Mouse (Mus musculus) midbrain, postnatal 0 days (tissue): ENCODE results near the gene Gtf2h3. TPM values are rescaled to one million over a fixed set of nuclear protein-coding genes. Genes with fewer than 3 reads are reported as not detected.
A peak's percentile ranks its signal among the peaks of the same experiment; 100 is the strongest.

ENCODE experiments used
- ATAC-seq: fragments of 200-750 bp; cut with Nextera tagmentation; 2 replicates; pipeline ENCODE4 v1.8.0; 2017; ENCODE audit warnings: moderate number of reproducible peaks, mild to moderate bottlenecking, moderate TSS enrichment, moderate library complexity; ENCODE audit not compliant: low FRiP score
- DNase-seq: peaks from one replicate; pipeline ENCODE4 v3.0.0-alpha.2; 2015; ENCODE audit warnings: low spot score
- H3K27ac ChIP-seq: fragments of 300-500 bp; sonication (generic); 2 replicates; pipeline ENCODE4 v1.5.1; 2014; ENCODE audit warnings: low read depth, mild to moderate bottlenecking, low read length, mixed read lengths
- H3K27me3 ChIP-seq: fragments of 300-500 bp; sonication (generic); 2 replicates; pipeline ENCODE4 v1.6.1; 2014; ENCODE audit warnings: low read length, control low read depth, mixed read lengths; ENCODE audit not compliant: insufficient read depth
- H3K36me3 ChIP-seq: fragments of 300-500 bp; sonication (generic); 2 replicates; pipeline ENCODE4 v1.6.1; 2014; ENCODE audit warnings: low read length, control low read depth, mixed read lengths; ENCODE audit not compliant: insufficient read depth
- H3K4me1 ChIP-seq: fragments of 300-500 bp; sonication (generic); 2 replicates; pipeline ENCODE4 v1.6.1; 2014; ENCODE audit warnings: mild to moderate bottlenecking, control low read depth, antibody characterized with exemption, low read length, mixed read lengths; ENCODE audit not compliant: insufficient read depth
- H3K4me2 ChIP-seq: fragments of 300-500 bp; sonication (generic); 2 replicates; pipeline ENCODE4 v1.6.1; 2014; ENCODE audit warnings: low read depth, mild to moderate bottlenecking, low read length, mixed read lengths; ENCODE audit not compliant: poor library complexity, severe bottlenecking
- H3K4me3 ChIP-seq: fragments of 300-500 bp; sonication (generic); 2 replicates; pipeline ENCODE4 v1.5.1; 2014; ENCODE audit warnings: low read depth, mild to moderate bottlenecking, low read length, moderate library complexity
- H3K9ac ChIP-seq: fragments of 300-500 bp; sonication (generic); replicated peaks from 2 replicates; pipeline ENCODE4 v1.6.1; 2014; ENCODE audit warnings: mild to moderate bottlenecking, low read length, moderate library complexity, mixed read lengths; ENCODE audit not compliant: poor library complexity, severe bottlenecking
- H3K9me3 ChIP-seq: fragments of 300-500 bp; sonication (generic); 2 replicates; pipeline ENCODE4 v1.6.1; 2016; ENCODE audit warnings: low read length, control low read depth
- CTCF ChIP-seq: IDR thresholded peaks from 2 replicates; pipeline ENCODE4 v1.5.1; 2016; ENCODE audit warnings: antibody characterized with exemption, mild to moderate bottlenecking
- WGBS: fragments of 180-500 bp; shearing (Covaris S2); extraction: QIAGEN DNeasy Blood & Tissue Kit; methylation state at CpG from one replicate; pipeline ENCODE4 v1.1.7; 2014; 5-methylcytosine and 5-hydroxymethylcytosine counted together
- polyA plus RNA-seq: library from polyadenylated mRNA; unstranded; fragments of >200 nt; fragmentation: Nextera tagmentation; extraction: Ambion mirVana; gene quantifications from 2 replicates; pipeline ENCODE4 v1.2.1, GENCODE M21; 2015
- total RNA-seq: library from RNA; depleted of rRNA; stranded (reverse); fragments of >200 nt; gene quantifications from 2 replicates; pipeline ENCODE4 v1.2.3, GENCODE M21; 2014; rRNA removed

The Gtf2h3 gene
- 26.9 and 30.4 TPM in 2 replicates for total RNA-seq
- 24.6 and 27.1 TPM in 2 replicates for polyA plus RNA-seq

- peak; percentile 21; the same call in 1 of the 2 replicates for TF ChIP-seq CTCF
- peaks cover 37% of the 10 kb centered on the region for H3K36me3 ChIP-seq
These were observed at the start of gene Gtf2h3, which contains the start of gene Eif2b1 for GRCm38 (mm10) chr5:124578633-124579317. TSS of gene Gtf2h3 (plus strand) at chr5:124579140. TSS of gene Eif2b1 (minus strand) at chr5:124579131.

GRCm38 (mm10) chr5:124529191-124529651 lies 49.7 kb upstream of the Gtf2h3 start:
- H3K4me3 ChIP-seq = no peak overlapping the region
- peaks cover 9% of the 10 kb centered on the region for H3K4me1 ChIP-seq
- no peak for ATAC-seq
- 0 out of 2 replicates have a peak overlapping the region, but pooled peaks have one; percentile 1 for H3K27ac ChIP-seq
- 0 out of 2 replicates have a peak overlapping the region, but pooled peaks have one; percentile 0 for H3K9ac ChIP-seq
- DNase-seq = no peak
- WGBS = 56% methylated on average over 8 of the region's 8 CpGs
- no peak for TF ChIP-seq CTCF
- H3K9me3 ChIP-seq = no peaks in the 10 kb centered on the region
- peak overlapping the region; percentile 86 for H3K4me2 ChIP-seq
- H3K36me3 ChIP-seq = no peaks in the 10 kb centered on the region
- no peaks in the 10 kb centered on the region for H3K27me3 ChIP-seq

More at GRCm38 (mm10) chr5:124578633-124579317, at the start of gene Gtf2h3, which contains the start of gene Eif2b1:
- no peaks in the 10 kb centered on the region for H3K27me3 ChIP-seq
- H3K4me3 ChIP-seq = peak within 1 kb of the TSS; percentile 71
- peak; percentile 89 for ATAC-seq
- peak within 1 kb of the TSS; percentile 62 for H3K27ac ChIP-seq
- H3K9ac ChIP-seq = peak within 1 kb of the TSS; percentile 66
- WGBS = under 1% methylated on average over 51 of the region's 51 CpGs
- DNase-seq = peak; percentile 96
- peaks cover 11% of the 10 kb centered on the region for H3K4me1 ChIP-seq
- no peaks in the 10 kb centered on the region for H3K9me3 ChIP-seq
- H3K4me2 ChIP-seq = peak within 1 kb of the TSS; percentile 89

- DNase-seq (no peak), ATAC-seq (no peak)
- no peaks in the 10 kb centered on the region for H3K27me3 ChIP-seq
- peaks cover 9% of the 10 kb centered on the region for H3K4me1 ChIP-seq
- no peak overlapping the region for H3K27ac ChIP-seq
- H3K9ac ChIP-seq = 0 out of 2 replicates have a peak overlapping the region, but pooled peaks have one; percentile 13
- H3K9me3 ChIP-seq = no peaks in the 10 kb centered on the region
- H3K4me3 ChIP-seq = peak overlapping the region; percentile 81
- TF ChIP-seq CTCF = no peak
- H3K36me3 ChIP-seq = no peaks in the 10 kb centered on the region
- H3K4me2 ChIP-seq = peak overlapping the region; percentile 86
- WGBS = 68% methylated on average over 8 of the region's 8 CpGs
These were observed 49.2 kb upstream of the Gtf2h3 start for GRCm38 (mm10) chr5:124529697-124530096.

- no peak for TF ChIP-seq CTCF
- Histone ChIP-seq H3K4me3 (peak within 1 kb of the TSS; percentile 81), H3K9ac (peak within 1 kb of the TSS; percentile 79), H3K27me3 (no peaks in the 10 kb centered on the region), H3K4me1 (peaks cover 9% of the 10 kb centered on the region), H3K36me3 (no peaks in the 10 kb centered on the region), H3K9me3 (no peaks in the 10 kb centered on the region), H3K4me2 (peak within 1 kb of the TSS; percentile 86), H3K27ac (peak within 1 kb of the TSS; percentile 69)
- DNase-seq = peak; percentile 87
- peak; percentile 93 for ATAC-seq
- under 1% methylated on average over 69 of the region's 96 CpGs for WGBS
These were observed 48.0 kb upstream of the Gtf2h3 start, which contains the start of gene Rilpl1 for GRCm38 (mm10) chr5:124530655-124531582. TSS of gene Rilpl1 (minus strand) at chr5:124531391.

GRCm38 (mm10) chr5:124531583-124531930 lies 47.4 kb upstream of the Gtf2h3 start:
- DNase-seq = no peak
- Histone ChIP-seq H3K4me1 (peaks cover 9% of the 10 kb centered on the region), H3K9ac (peak overlapping the region; percentile 79), H3K4me3 (peak overlapping the region; percentile 81), H3K36me3 (no peaks in the 10 kb centered on the region), H3K9me3 (no peaks in the 10 kb centered on the region), H3K27me3 (no peaks in the 10 kb centered on the region), H3K4me2 (peak overlapping the region; percentile 86), H3K27ac (peak overlapping the region; percentile 69)
- 8% methylated on average over 14 of the region's 14 CpGs for WGBS
- ATAC-seq = peak; percentile 51; the same call in 1 of the 2 replicates
- no peak for TF ChIP-seq CTCF
